Mouse (Mus musculus) forebrain, postnatal 0 days (tissue): ENCODE measurements at regions not wholly inside any gene's neighbourhood (a gene's known extent, or its start where the extent isn't known, plus 50 kb on each side); places are given as distances from the start of the nearest gene placed in this dataset.

ENCODE experiments used
- ATAC-seq: fragments of 200-750 bp; cut with Nextera tagmentation; 2 replicates; pipeline ENCODE4 v1.8.0; 2017; ENCODE audit warnings: mild to moderate bottlenecking, moderate library complexity
- DNase-seq: peaks from one replicate; pipeline ENCODE4 v3.0.0-alpha.2; 2015
- H3K27ac ChIP-seq: fragments of 300-500 bp; sonication (generic); 2 replicates; pipeline ENCODE4 v1.5.1; 2014; ENCODE audit warnings: low read depth, mild to moderate bottlenecking, antibody characterized with exemption, low read length, moderate library complexity, mixed read lengths
- H3K27me3 ChIP-seq: fragments of 300-500 bp; sonication (generic); 2 replicates; pipeline ENCODE4 v1.6.1; 2014; ENCODE audit warnings: mild to moderate bottlenecking, low read length, mixed read lengths; ENCODE audit not compliant: insufficient read depth
- H3K36me3 ChIP-seq: fragments of 300-500 bp; sonication (generic); 2 replicates; pipeline ENCODE4 v1.6.1; 2014; ENCODE audit warnings: mild to moderate bottlenecking, moderate library complexity; ENCODE audit not compliant: insufficient read depth
- H3K4me1 ChIP-seq: fragments of 300-500 bp; sonication (generic); 2 replicates; pipeline ENCODE4 v1.6.1; 2014; ENCODE audit warnings: antibody characterized with exemption; ENCODE audit not compliant: insufficient read depth
- H3K4me2 ChIP-seq: fragments of 300-500 bp; sonication (generic); 2 replicates; pipeline ENCODE4 v1.6.1; 2014; ENCODE audit warnings: low read depth, mild to moderate bottlenecking, moderate library complexity
- H3K4me3 ChIP-seq: fragments of 300-500 bp; sonication (generic); 2 replicates; pipeline ENCODE4 v1.5.1; 2014; ENCODE audit warnings: low read depth, low read length, mixed read lengths
- H3K9ac ChIP-seq: fragments of 300-500 bp; sonication (generic); 2 replicates; pipeline ENCODE4 v1.6.1; 2014; ENCODE audit warnings: mild to moderate bottlenecking
- H3K9me3 ChIP-seq: fragments of 300-500 bp; sonication (generic); 2 replicates; pipeline ENCODE4 v1.6.1; 2016; ENCODE audit warnings: low read length
- CTCF ChIP-seq: sonication (generic); IDR thresholded peaks from 2 replicates; pipeline ENCODE4 v1.5.1; 2016; ENCODE audit warnings: antibody characterized with exemption, control low read depth, low read depth
- WGBS: fragments of 180-500 bp; shearing (Covaris S2); extraction: QIAGEN DNeasy Blood & Tissue Kit; methylation state at CpG from one replicate; pipeline ENCODE4 v1.1.7; 2014; 5-methylcytosine and 5-hydroxymethylcytosine counted together

DNA sequence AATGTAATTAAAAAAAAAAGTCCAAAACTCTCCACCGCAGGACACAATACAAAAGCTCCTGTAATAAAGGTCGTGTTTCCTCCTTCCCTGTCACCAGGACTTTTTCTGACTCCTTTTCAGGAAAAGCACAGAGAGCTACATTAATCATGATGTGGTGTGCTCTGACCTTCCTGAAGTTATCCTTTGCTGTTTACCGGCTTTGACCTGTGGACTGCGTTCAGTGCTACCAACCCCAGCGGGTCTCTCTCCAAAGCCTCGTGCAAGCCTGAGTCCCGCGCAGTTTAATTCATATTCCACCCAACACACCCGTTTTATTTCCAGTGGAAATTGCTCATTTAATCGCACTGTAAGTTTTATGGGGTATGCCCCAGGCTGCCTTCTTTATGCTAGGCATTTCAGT, 51.1 kb upstream of the Hnrnpa3 start:
- H3K27me3 ChIP-seq, result peaks cover 12% of the 10 kb centered on the region
- no peak for ATAC-seq
- H3K4me3 ChIP-seq, result no peak overlapping the region
- no peaks in the 10 kb centered on the region for H3K36me3 ChIP-seq
- H3K9me3 ChIP-seq, result no peaks in the 10 kb centered on the region
- no peak for TF ChIP-seq CTCF
- H3K4me2 ChIP-seq, result no peak overlapping the region
- H3K4me1 ChIP-seq, result no peaks in the 10 kb centered on the region
- no peak overlapping the region for H3K9ac ChIP-seq
- 72% methylated on average over 10 of the region's 10 CpGs for WGBS
- DNase-seq, result no peak
- no peak overlapping the region for H3K27ac ChIP-seq

DNA sequence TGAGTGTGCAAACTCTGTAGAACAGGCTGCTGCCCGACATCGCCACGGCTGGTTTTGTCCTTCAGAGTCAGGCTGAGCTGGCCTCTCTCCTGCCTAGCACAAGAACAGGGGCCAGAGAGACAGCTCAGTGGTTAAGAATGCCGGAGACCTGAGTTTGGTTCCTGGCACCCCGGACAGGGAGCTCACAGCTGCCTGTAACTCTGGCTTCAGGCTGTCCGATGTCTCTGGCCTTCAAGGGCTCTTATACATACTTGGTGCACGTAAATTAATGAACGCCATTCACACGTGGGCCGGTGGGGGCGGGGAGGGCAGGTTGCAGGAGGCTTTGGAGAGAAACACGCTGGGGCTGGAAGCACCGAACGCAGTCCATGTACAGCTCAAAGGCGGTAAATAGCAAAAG, 50.6 kb upstream of the Hnrnpa3 start:
- Histone ChIP-seq H3K9me3 (no peaks in the 10 kb centered on the region), H3K4me3 (no peak overlapping the region), H3K4me1 (no peaks in the 10 kb centered on the region), H3K36me3 (no peaks in the 10 kb centered on the region), H3K27me3 (peaks cover 12% of the 10 kb centered on the region), H3K9ac (no peak overlapping the region), H3K27ac (no peak overlapping the region), H3K4me2 (no peak overlapping the region)
- ATAC-seq (no peak), DNase-seq (no peak)
- WGBS, result 47% methylated on average over 15 of the region's 15 CpGs
- TF ChIP-seq CTCF, result no peak

DNA sequence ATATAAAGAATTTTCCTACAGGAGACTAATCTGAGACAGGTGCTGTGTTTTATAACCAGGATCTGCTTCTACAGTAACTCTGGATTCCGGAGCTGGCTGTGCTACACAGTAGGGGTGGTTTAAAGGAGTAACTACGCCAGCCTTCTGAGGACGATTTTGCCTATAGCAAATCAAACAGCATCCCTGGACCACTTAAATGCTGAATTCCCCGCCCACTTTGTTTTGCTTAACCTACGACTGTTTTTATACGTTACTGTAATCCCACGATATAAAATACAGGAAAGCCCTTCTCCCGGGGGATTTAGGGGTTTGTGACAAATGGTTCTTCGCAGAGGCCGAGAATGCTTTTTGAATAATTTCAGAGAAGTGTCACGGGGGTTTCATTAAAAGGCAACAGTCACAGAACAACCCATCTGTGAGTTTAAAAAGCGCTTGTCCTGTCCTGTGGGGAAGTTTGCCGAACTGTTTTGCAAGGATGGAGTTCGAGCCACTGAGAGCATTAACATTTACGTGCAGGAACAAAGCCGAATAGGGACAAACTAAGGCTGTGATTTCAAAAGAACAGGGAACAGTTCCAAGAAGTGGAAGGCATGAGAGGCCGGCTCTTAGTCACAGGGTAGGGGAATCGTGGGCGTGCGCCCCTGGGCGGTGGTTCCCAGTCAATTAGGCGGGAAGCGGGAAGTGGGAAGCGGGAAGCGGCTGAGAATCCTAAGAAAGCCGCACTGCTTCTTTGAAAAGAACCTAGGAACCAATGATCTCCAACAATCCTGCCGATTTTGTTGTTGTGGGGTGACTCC, 49.7 kb upstream of the Hnrnpa3 start:
- peak; percentile 39 for DNase-seq

More for the DNA sequence above, 49.7 kb upstream of the Hnrnpa3 start:
- WGBS, result 10% methylated on average over 27 of the region's 27 CpGs
- no peaks in the 10 kb centered on the region for H3K9me3 ChIP-seq
- peak overlapping the region; percentile 41 for H3K4me2 ChIP-seq
- H3K4me1 ChIP-seq, result no peaks in the 10 kb centered on the region
- H3K36me3 ChIP-seq, result no peaks in the 10 kb centered on the region
- H3K27me3 ChIP-seq, result peaks cover 12% of the 10 kb centered on the region
- no peak overlapping the region for H3K27ac ChIP-seq
- peak; percentile 48 for ATAC-seq
- H3K9ac ChIP-seq, result no peak overlapping the region
- no peak for TF ChIP-seq CTCF
- H3K4me3 ChIP-seq, result peak overlapping the region; percentile 17
